Mouse (Mus musculus) lung, adult 2 months (tissue): Measurements from ENCODE around the gene Kmt2d.

Source experiments
- CTCF ChIP-seq: fragments of 200-500 bp; IDR thresholded peaks from 2 replicates; pipeline ENCODE4 v1.5.1; 2011; ENCODE audit warnings: mild to moderate bottlenecking, low read length, control low read depth; ENCODE audit not compliant: insufficient read depth
- POLR2A ChIP-seq: fragments of 200-500 bp; IDR thresholded peaks from 2 replicates; pipeline ENCODE4 v1.6.1; 2011; ENCODE audit warnings: low read depth, mild to moderate bottlenecking, control low read depth, low read length, borderline replicate concordance; ENCODE audit errors: extremely low read depth

DNA sequence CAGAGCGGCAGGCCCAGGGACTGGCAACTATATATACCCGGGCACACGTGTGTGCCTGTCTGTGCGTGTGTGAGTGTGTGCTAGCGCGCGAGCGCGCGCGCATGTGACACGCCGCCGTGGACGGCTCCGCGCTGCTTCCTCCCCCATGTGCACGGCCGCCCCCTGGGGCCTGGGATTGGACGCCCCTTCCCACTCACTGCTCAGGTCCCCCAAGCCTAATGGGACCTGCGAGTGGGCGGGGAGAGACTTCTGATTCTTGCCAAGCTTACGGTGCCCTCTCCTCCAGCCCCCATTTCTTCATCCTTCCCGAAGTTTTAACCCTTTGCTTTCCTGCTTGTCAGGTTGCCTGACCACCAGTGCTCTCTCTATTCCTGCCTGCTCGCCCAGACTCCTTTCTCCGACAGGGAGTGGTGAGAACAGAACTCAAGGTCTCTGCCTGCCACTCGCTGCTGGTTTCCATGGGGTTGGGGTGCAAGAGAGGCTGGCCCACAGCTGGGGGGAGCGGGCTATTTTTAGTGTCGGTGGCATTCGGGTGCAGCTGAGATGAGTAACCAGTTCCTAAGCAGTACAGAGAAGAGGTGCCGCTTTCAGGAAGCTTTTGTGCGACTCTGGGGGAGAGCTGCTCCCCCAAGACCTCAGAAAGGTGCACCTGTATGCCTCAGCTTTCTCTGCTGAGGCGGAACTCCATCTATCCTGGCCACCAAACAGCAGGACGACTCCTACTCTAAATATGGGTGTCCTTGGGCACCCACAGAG lies 62.9 kb downstream of the Kmt2d start:
- TF ChIP-seq CTCF (no peak), POLR2A (no peak)
